Comparison of ENCODE assay signal across 10 mouse cellular contexts in the genomic region with DNA sequence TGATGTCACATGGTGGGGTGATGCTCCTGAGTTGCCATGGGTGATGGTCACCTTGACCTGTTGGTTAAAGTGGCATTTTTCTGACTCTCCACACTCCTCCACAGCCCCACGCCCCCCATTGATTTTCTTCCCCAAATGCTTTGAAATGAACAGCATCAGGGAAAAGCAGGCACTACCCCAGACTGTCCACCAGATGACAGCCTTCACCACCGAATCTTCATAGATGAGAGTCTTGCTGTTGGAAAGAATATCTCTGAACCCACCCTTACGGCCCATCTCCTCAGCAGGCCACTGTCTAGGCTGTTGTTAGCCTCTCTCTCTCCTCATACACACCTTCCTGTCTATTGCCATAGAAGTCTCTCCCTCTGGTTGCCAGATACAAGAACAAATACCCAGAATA.
DNase-seq lines count a peak whose midpoint lies in the region; ATAC-seq and TF ChIP-seq lines count a peak whose summit lies in the region.
"Had no signal": no experiment of that assay in that cellular context is flagged by ENCODE, and none has a peak within 500 bp of the region (broad histone marks: within the 10 kb centered on the region; RNA-seq: fewer than 3 reads in every experiment).

No protein-coding gene starts in this region.

- H3K9me3 ChIP-seq in kidney, embryonic 15.5 days (replicated peaks): no peaks in the 10 kb centered on the region
- no peaks in the 10 kb centered on the region for H3K9me3 ChIP-seq in hindbrain, embryonic 11.5 days (ENCODE audit: control insufficient read depth, low read length)
- H3K9me3 ChIP-seq in stomach, postnatal 0 days (ENCODE audit: control insufficient read depth, low read length): no peaks in the 10 kb centered on the region
- H3K9me3 ChIP-seq: limb, embryonic 12.5 days had no signal

- no peak overlapping the region for H3K4me3 ChIP-seq in kidney, adult 2 months (ENCODE audit: insufficient read depth, low read depth, low read length)
- no peak overlapping the region for H3K4me3 ChIP-seq in kidney, embryonic 15.5 days (replicated peaks)
- no peak overlapping the region for H3K4me3 ChIP-seq in hindbrain, embryonic 11.5 days (ENCODE audit: low read depth, low read length)
- H3K4me3 ChIP-seq in stomach, postnatal 0 days (ENCODE audit: low read depth, low read length): no peak overlapping the region
- H3K4me3 ChIP-seq: erythroblast, embryonic 14.5 days; limb, embryonic 12.5 days had no signal

- no peak for ATAC-seq in kidney, embryonic 15.5 days (replicated peaks; ENCODE audit: low FRiP score)
- no peak; the same call in 1 of the 2 replicates for ATAC-seq in hindbrain, embryonic 11.5 days (ENCODE audit: low FRiP score)
- ATAC-seq in stomach, postnatal 0 days (ENCODE audit: low FRiP score, low TSS enrichment): no peak

- H3K9ac ChIP-seq in kidney, embryonic 15.5 days: no peak overlapping the region
- H3K9ac ChIP-seq in hindbrain, embryonic 11.5 days (ENCODE audit: low read depth, low read length): no peak overlapping the region
- no peak overlapping the region for H3K9ac ChIP-seq in stomach, postnatal 0 days (ENCODE audit: low read length)
- H3K9ac ChIP-seq: limb, embryonic 12.5 days had no signal

- H3K27ac ChIP-seq in kidney, adult 2 months (ENCODE audit: insufficient read depth, low read depth, low read length): no peak overlapping the region
- no peak overlapping the region for H3K27ac ChIP-seq in kidney, embryonic 15.5 days
- H3K27ac ChIP-seq in hindbrain, embryonic 11.5 days (ENCODE audit: low read depth, low read length): no peak overlapping the region
- H3K27ac ChIP-seq in stomach, postnatal 0 days (replicated peaks): no peak overlapping the region
- H3K27ac ChIP-seq: limb, embryonic 12.5 days had no signal

- H3K4me1 ChIP-seq in kidney, adult 2 months (ENCODE audit: control insufficient read depth, insufficient read depth, low read length): no peaks in the 10 kb centered on the region
- peaks cover 4% of the 10 kb centered on the region; the same call in 1 of the 2 replicates for H3K4me1 ChIP-seq in kidney, embryonic 15.5 days
- H3K4me1 ChIP-seq in hindbrain, embryonic 11.5 days (replicated peaks; ENCODE audit: control insufficient read depth, insufficient read depth, low read length): no peaks in the 10 kb centered on the region
- no peaks in the 10 kb centered on the region for H3K4me1 ChIP-seq in stomach, postnatal 0 days (replicated peaks; ENCODE audit: control insufficient read depth, insufficient read depth)

- no peak for TF ChIP-seq EP300 in stomach, postnatal 0 days (optimal IDR thresholded peaks at IDR 0.05)

- H3K27me3 ChIP-seq in kidney, adult 2 months (replicated peaks; ENCODE audit: control insufficient read depth, insufficient read depth, low read length): no peaks in the 10 kb centered on the region
- H3K27me3 ChIP-seq in kidney, embryonic 15.5 days: peaks cover 23% of the 10 kb centered on the region
- no peaks in the 10 kb centered on the region for H3K27me3 ChIP-seq in hindbrain, embryonic 11.5 days (ENCODE audit: control insufficient read depth, insufficient read depth, low read length)
- no peaks in the 10 kb centered on the region for H3K27me3 ChIP-seq in stomach, postnatal 0 days (ENCODE audit: control insufficient read depth, insufficient read depth, low read length)

- no peaks in the 10 kb centered on the region for H3K36me3 ChIP-seq in kidney, adult 2 months (ENCODE audit: control insufficient read depth, insufficient read depth, low read length)
- no peaks in the 10 kb centered on the region for H3K36me3 ChIP-seq in kidney, embryonic 15.5 days
- no peaks in the 10 kb centered on the region for H3K36me3 ChIP-seq in hindbrain, embryonic 11.5 days (ENCODE audit: control insufficient read depth, insufficient read depth, low read length)
- no peaks in the 10 kb centered on the region for H3K36me3 ChIP-seq in stomach, postnatal 0 days (ENCODE audit: control insufficient read depth, insufficient read depth, low read length)
- H3K36me3 ChIP-seq: limb, embryonic 12.5 days had no signal

- TF ChIP-seq CTCF in kidney, adult 2 months (conservative IDR thresholded peaks at IDR 0.05; ENCODE audit: insufficient read depth, insufficient read length, low read depth, low read length): peak; percentile 48; the same call in 1 of the 2 replicates
- TF ChIP-seq CTCF in stomach, postnatal 0 days (IDR thresholded peaks at IDR 0.05; ENCODE audit: low read depth): peak; percentile 88

- no peak for TF ChIP-seq POLR2A in kidney, adult 2 months (IDR thresholded peaks at IDR 0.05; ENCODE audit: low read depth, low read length)

- H3K4me2 ChIP-seq in kidney, embryonic 15.5 days: no peak overlapping the region
- no peak overlapping the region for H3K4me2 ChIP-seq in hindbrain, embryonic 11.5 days (replicated peaks; ENCODE audit: low read depth, low read length)
- no peak overlapping the region for H3K4me2 ChIP-seq in stomach, postnatal 0 days (replicated peaks; ENCODE audit: low read depth)
- H3K4me2 ChIP-seq: limb, embryonic 12.5 days had no signal

- peak; percentile 26 for DNase-seq in kidney, adult 2 months
- DNase-seq in urinary bladder, postnatal 14 days (ENCODE audit: low spot score): peak; percentile 42
- DNase-seq in urinary bladder, adult 2 months (ENCODE audit: low spot score): no peak
- peak; percentile 57 for DNase-seq in brain, adult 2 months (ENCODE audit: low read depth, low spot score)
- peak; percentile 56 for DNase-seq in hindbrain, embryonic 11.5 days (ENCODE audit: low spot score)
- DNase-seq in stomach, postnatal 0 days (ENCODE audit: low spot score): no peak
- no peak for DNase-seq in frontal cortex, postnatal 36 days (ENCODE audit: low spot score in 2 of 2)

- 31% methylated on average over 3 of the region's 3 CpGs for WGBS in kidney, adult 2 months
- WGBS in kidney, embryonic 15.5 days: 34% methylated on average over 3 of the region's 3 CpGs
- WGBS in hindbrain, embryonic 11.5 days: 27% methylated on average over 3 of the region's 3 CpGs
- 31% methylated on average over 3 of the region's 3 CpGs for WGBS in stomach, postnatal 0 days

Comparison
In these comparisons a context has a peak if more than half of its experiments do, and no peak if none do; other contexts are left out.
1. DNase-seq: peak in kidney, adult 2 months (single experiment), urinary bladder, postnatal 14 days (single experiment), brain, adult 2 months (single experiment) and hindbrain, embryonic 11.5 days (single experiment); none in urinary bladder, adult 2 months (single experiment), stomach, postnatal 0 days (single experiment) and frontal cortex, postnatal 36 days (0 of 2).